Mouse (Mus musculus): Measurements from ENCODE around the gene Adipoq.

Gene Adipoq

DNA sequence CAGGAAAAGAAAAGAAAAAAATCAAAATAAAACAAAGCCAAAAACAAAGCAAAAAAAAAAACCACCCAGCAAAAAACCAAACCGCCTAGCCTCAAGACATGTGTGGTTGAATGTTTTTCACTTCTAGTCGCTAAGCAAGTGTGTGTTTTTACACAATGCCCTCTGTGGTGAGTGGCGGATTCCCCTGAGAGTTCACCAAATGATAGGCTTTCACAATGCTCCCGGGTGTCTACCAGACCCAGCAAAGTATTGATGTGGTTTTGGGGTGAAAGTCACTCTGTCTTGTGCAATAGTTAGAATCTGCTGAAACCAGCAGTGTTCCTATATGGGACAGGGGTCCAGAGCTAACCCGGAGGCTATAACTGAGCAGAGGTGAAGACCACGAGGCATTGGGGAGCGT lies 2.0 kb upstream of the Adipoq start:
- TF ChIP-seq NANOG (IDR thresholded peaks at IDR 0.05; ENCODE audit: borderline replicate concordance, low read length) = no peak
- no peak for TF ChIP-seq CTCF (conservative IDR thresholded peaks at IDR 0.05; ENCODE audit: low read length)
- no peak for TF ChIP-seq POU5F1 (IDR thresholded peaks at IDR 0.05; ENCODE audit: borderline replicate concordance, low read length)
- Histone ChIP-seq H3K36me3 (ENCODE audit: insufficient read depth, low read length) (no peaks in the 10 kb centered on the region), H3K27me3 (ENCODE audit: insufficient read depth, low read length) (peaks cover 10% of the 10 kb centered on the region; the same call in 1 of the 2 replicates), H3K9me3 (ENCODE audit: low read length) (no peaks in the 10 kb centered on the region), H3K4me3 (replicated peaks; ENCODE audit: low read length) (no peak overlapping the region), H3K4me1 (replicated peaks; ENCODE audit: low read depth, low read length) (no peaks in the 10 kb centered on the region)

DNA sequence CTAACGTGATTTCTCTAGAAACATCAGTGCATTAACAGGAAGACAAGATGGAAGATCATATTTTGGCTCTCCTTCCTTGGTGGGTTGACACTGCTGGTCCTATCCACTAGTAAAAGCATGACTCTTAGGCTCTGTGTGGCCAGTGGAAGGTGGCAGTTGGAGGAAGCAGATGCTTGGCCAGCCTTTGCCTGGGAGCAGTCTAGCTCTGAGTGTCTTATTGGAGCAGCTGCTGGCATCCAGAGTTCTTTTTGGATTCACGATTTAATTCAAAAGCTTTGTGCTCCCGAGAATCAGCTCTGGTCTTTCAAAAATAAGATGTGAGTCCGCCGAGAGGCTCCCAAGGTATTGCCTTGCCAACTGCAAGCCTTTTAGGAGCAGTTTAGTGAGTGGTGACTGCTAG lies 1.1 kb upstream of the Adipoq start:
- Histone ChIP-seq H3K27me3 (ENCODE audit: insufficient read depth, low read length) (peaks cover 10% of the 10 kb centered on the region; the same call in 1 of the 2 replicates), H3K36me3 (ENCODE audit: insufficient read depth, low read length) (no peaks in the 10 kb centered on the region), H3K4me3 (replicated peaks; ENCODE audit: low read length) (no peak overlapping the region), H3K4me1 (replicated peaks; ENCODE audit: low read depth, low read length) (no peaks in the 10 kb centered on the region), H3K9me3 (ENCODE audit: low read length) (no peaks in the 10 kb centered on the region)
- TF ChIP-seq NANOG (IDR thresholded peaks at IDR 0.05; ENCODE audit: borderline replicate concordance, low read length) (no peak), CTCF (conservative IDR thresholded peaks at IDR 0.05; ENCODE audit: low read length) (no peak), POU5F1 (IDR thresholded peaks at IDR 0.05; ENCODE audit: borderline replicate concordance, low read length) (no peak)

DNA sequence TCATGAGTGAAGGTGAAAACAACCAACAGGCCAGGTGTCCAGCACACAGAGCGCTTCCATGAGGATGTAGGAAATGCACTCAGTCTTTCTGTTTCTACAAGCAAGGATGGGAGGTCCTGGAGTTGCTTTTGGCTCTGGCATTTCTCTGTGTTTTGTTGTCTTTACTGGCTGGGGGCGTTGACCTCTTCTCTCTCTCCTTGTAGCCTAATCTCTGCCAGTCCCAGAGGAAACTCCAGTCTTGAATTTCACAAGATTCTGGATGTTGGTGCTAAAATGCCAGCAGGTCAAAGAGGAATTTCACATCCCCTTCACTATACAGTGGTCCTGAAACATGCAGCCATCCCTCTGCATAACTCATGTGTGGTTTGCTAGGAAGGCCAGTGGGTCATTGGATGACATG lies 2.6 kb downstream of the Adipoq start:
- H3K36me3 ChIP-seq (ENCODE audit: insufficient read depth, low read length) = no peaks in the 10 kb centered on the region
- H3K4me1 ChIP-seq (replicated peaks; ENCODE audit: low read depth, low read length) = peaks cover 3% of the 10 kb centered on the region; the same call in 1 of the 2 replicates
- H3K27me3 ChIP-seq (ENCODE audit: insufficient read depth, low read length) = peaks cover 10% of the 10 kb centered on the region; the same call in 1 of the 2 replicates
- no peaks in the 10 kb centered on the region for H3K9me3 ChIP-seq (ENCODE audit: low read length)
- TF ChIP-seq NANOG (IDR thresholded peaks at IDR 0.05; ENCODE audit: borderline replicate concordance, low read length) (no peak), POU5F1 (IDR thresholded peaks at IDR 0.05; ENCODE audit: borderline replicate concordance, low read length) (no peak)
- H3K4me3 ChIP-seq (replicated peaks; ENCODE audit: low read length) = no peak overlapping the region

DNA sequence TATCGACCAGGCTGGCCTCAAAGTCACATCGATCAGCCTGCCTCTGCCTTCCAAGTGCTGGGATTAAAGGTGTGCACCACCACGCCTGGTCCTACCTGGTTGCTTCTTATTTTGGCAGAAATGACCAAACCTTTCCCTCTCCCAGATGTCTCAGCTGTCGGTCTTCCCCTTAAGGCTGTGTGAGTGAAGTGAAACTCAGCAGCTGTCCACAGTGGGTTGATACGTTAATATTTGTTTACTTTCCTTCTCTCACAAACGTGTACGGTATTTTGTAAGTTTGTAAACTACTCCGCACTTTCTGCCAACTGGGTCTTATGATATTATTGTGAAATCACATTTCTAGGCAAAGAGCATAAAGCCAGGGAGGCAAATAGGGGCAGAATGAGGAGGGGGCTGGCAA lies 3.1 kb downstream of the Adipoq start:
- Histone ChIP-seq H3K4me3 (replicated peaks; ENCODE audit: low read length) (no peak overlapping the region), H3K4me1 (replicated peaks; ENCODE audit: low read depth, low read length) (peaks cover 7% of the 10 kb centered on the region), H3K9me3 (ENCODE audit: low read length) (no peaks in the 10 kb centered on the region), H3K36me3 (ENCODE audit: insufficient read depth, low read length) (no peaks in the 10 kb centered on the region), H3K27me3 (ENCODE audit: insufficient read depth, low read length) (peaks cover 10% of the 10 kb centered on the region; the same call in 1 of the 2 replicates)
- TF ChIP-seq NANOG (IDR thresholded peaks at IDR 0.05; ENCODE audit: borderline replicate concordance, low read length) (no peak), POU5F1 (IDR thresholded peaks at IDR 0.05; ENCODE audit: borderline replicate concordance, low read length) (no peak), CTCF (conservative IDR thresholded peaks at IDR 0.05; ENCODE audit: low read length) (no peak)

DNA sequence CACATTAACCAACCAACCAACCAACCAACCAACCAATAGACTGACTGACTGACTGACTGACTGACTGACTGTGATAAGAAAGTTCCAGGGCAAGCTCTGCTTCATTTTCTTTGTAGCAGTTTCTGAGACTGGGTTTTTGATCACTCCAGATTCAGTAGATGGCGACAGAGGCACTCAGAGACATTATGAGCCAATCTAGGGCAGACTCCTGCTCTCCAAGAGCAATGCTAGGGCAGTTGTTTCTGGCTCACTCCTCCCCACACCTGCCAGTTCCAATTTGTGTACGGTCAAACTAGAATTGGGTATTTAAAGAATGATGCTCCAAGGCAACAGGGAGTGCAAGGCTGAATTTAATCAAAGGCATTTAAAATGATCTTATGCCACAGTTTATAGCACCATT lies 5.1 kb downstream of the Adipoq start:
- TF ChIP-seq CTCF (conservative IDR thresholded peaks at IDR 0.05; ENCODE audit: low read length) (0 out of 2 replicates have a peak, but pooled peaks have one; percentile 9), POU5F1 (IDR thresholded peaks at IDR 0.05; ENCODE audit: borderline replicate concordance, low read length) (no peak), NANOG (IDR thresholded peaks at IDR 0.05; ENCODE audit: borderline replicate concordance, low read length) (no peak)
- H3K9me3 ChIP-seq (ENCODE audit: low read length) = no peaks in the 10 kb centered on the region
- peaks cover 13% of the 10 kb centered on the region; the same call in 1 of the 2 replicates for H3K27me3 ChIP-seq (ENCODE audit: insufficient read depth, low read length)
- peaks cover 16% of the 10 kb centered on the region for H3K4me1 ChIP-seq (replicated peaks; ENCODE audit: low read depth, low read length)
- H3K36me3 ChIP-seq (ENCODE audit: insufficient read depth, low read length) = no peaks in the 10 kb centered on the region
- H3K4me3 ChIP-seq (replicated peaks; ENCODE audit: low read length) = no peak overlapping the region

DNA sequence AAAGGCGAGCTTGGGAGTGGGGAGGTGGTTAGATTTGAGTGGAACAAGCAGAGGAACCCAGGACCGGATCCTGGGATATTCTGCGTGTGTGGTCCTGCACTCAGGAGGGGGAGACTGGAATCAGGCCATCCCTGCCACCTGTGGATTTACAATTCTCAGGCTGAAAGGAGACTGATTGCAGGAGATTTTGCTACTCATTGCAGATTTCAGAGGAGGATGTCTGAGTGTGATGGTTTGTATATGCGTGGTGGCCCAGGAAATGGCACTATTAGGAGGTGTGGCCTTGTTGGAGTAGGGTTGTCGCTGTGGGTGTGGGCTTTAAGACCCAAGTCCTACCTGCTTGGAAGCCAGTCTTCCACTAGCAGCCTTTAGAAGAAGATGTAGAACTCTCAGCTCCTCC lies 7.9 kb downstream of the Adipoq start:
- Histone ChIP-seq H3K4me1 (replicated peaks; ENCODE audit: low read depth, low read length) (peaks cover 23% of the 10 kb centered on the region), H3K4me3 (replicated peaks; ENCODE audit: low read length) (no peak overlapping the region), H3K9me3 (ENCODE audit: low read length) (no peaks in the 10 kb centered on the region), H3K27me3 (ENCODE audit: insufficient read depth, low read length) (peaks cover 13% of the 10 kb centered on the region), H3K36me3 (ENCODE audit: insufficient read depth, low read length) (no peaks in the 10 kb centered on the region)
- no peak for TF ChIP-seq POU5F1 (IDR thresholded peaks at IDR 0.05; ENCODE audit: borderline replicate concordance, low read length)
- TF ChIP-seq NANOG (IDR thresholded peaks at IDR 0.05; ENCODE audit: borderline replicate concordance, low read length) = peak; percentile 97

DNA sequence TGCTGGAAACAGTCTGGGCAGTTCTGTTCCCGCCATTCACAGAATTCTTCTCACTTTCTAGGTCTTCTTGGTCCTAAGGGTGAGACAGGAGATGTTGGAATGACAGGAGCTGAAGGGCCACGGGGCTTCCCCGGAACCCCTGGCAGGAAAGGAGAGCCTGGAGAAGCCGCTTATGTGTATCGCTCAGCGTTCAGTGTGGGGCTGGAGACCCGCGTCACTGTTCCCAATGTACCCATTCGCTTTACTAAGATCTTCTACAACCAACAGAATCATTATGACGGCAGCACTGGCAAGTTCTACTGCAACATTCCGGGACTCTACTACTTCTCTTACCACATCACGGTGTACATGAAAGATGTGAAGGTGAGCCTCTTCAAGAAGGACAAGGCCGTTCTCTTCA lies 10.7 kb downstream of the Adipoq start:
- TF ChIP-seq POU5F1 (IDR thresholded peaks at IDR 0.05; ENCODE audit: borderline replicate concordance, low read length) (no peak), CTCF (conservative IDR thresholded peaks at IDR 0.05; ENCODE audit: low read length) (no peak), NANOG (IDR thresholded peaks at IDR 0.05; ENCODE audit: borderline replicate concordance, low read length) (no peak)
- Histone ChIP-seq H3K4me1 (replicated peaks; ENCODE audit: low read depth, low read length) (peaks cover 26% of the 10 kb centered on the region), H3K27me3 (ENCODE audit: insufficient read depth, low read length) (peaks cover 13% of the 10 kb centered on the region), H3K4me3 (replicated peaks; ENCODE audit: low read length) (no peak overlapping the region), H3K9me3 (ENCODE audit: low read length) (no peaks in the 10 kb centered on the region), H3K36me3 (ENCODE audit: insufficient read depth, low read length) (no peaks in the 10 kb centered on the region)

DNA sequence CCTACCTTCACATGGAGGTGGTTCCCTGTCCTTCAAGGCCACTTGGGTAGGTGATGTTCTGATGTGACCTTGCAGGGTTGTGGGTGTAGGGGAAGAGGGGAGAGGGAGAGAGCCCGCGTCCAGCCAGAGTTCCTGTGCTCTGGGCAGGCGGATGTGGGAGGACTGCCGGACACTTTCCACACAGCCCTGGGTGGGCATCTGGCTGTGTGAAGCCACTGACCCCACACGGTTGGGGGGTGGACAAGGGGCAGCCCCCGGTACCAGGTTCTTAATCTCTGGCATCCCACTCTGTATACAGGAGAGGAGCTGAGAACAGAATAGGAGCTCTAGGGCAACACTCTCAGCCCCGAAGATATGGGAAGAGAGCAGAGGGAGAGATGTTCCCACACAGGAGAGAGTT lies 12.0 kb downstream of the Adipoq start:
- Histone ChIP-seq H3K4me1 (replicated peaks; ENCODE audit: low read depth, low read length) (peaks cover 26% of the 10 kb centered on the region), H3K27me3 (ENCODE audit: insufficient read depth, low read length) (peaks cover 13% of the 10 kb centered on the region)
- TF ChIP-seq NANOG (IDR thresholded peaks at IDR 0.05; ENCODE audit: borderline replicate concordance, low read length) (no peak), POU5F1 (IDR thresholded peaks at IDR 0.05; ENCODE audit: borderline replicate concordance, low read length) (no peak), CTCF (conservative IDR thresholded peaks at IDR 0.05; ENCODE audit: low read length) (no peak)

DNA sequence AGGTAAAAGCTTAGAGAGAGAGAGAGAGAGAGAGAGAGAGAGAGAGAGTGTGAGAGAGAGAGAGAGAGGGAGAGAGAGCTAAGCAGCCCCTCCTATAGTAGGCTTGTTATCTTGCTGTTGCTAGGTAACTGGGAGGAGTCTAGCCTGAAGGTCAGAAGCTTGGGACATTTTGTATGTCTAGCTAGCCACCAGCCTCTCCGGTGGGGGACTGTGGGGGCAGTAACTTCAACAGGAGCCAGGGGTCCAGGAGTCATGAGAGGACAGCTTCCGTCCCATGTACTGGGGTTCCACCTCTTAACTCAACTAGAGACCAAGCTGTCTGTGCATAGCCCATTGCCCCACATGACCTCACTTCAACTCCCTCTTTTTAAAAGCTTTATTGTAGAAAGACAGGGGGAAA lies 12.6 kb downstream of the Adipoq start:
- no peaks in the 10 kb centered on the region for H3K36me3 ChIP-seq (ENCODE audit: insufficient read depth, low read length)
- no peak overlapping the region for H3K4me3 ChIP-seq (replicated peaks; ENCODE audit: low read length)
- peaks cover 13% of the 10 kb centered on the region for H3K27me3 ChIP-seq (ENCODE audit: insufficient read depth, low read length)
- H3K4me1 ChIP-seq (replicated peaks; ENCODE audit: low read depth, low read length) = peaks cover 30% of the 10 kb centered on the region
- TF ChIP-seq CTCF (conservative IDR thresholded peaks at IDR 0.05; ENCODE audit: low read length) (no peak), NANOG (IDR thresholded peaks at IDR 0.05; ENCODE audit: borderline replicate concordance, low read length) (no peak), POU5F1 (IDR thresholded peaks at IDR 0.05; ENCODE audit: borderline replicate concordance, low read length) (no peak)
- H3K9me3 ChIP-seq (ENCODE audit: low read length) = no peaks in the 10 kb centered on the region

More for the DNA sequence above, 12.0 kb downstream of the Adipoq start:
- H3K36me3 ChIP-seq (ENCODE audit: insufficient read depth, low read length) = no peaks in the 10 kb centered on the region
- H3K4me3 ChIP-seq (replicated peaks; ENCODE audit: low read length) = no peak overlapping the region
- no peaks in the 10 kb centered on the region for H3K9me3 ChIP-seq (ENCODE audit: low read length)
